Mouse (Mus musculus) stomach, embryonic 15.5 days (tissue): Measurements from ENCODE around the gene Bckdha. TPM values are rescaled to one million over a fixed set of nuclear protein-coding genes. Genes with fewer than 3 reads are reported as not detected.

Experiments used
- ATAC-seq: fragments of 200-750 bp; cut with Nextera tagmentation; 2 replicates; pipeline ENCODE4 v1.8.0; 2017; ENCODE audit warnings: low read depth, moderate number of reproducible peaks, moderate TSS enrichment; ENCODE audit not compliant: insufficient read depth, low FRiP score
- H3K27ac ChIP-seq: fragments of 300-500 bp; sonication (generic); 2 replicates; pipeline ENCODE4 v1.5.1; 2015; ENCODE audit warnings: mild to moderate bottlenecking, inconsistent platforms
- H3K27me3 ChIP-seq: fragments of 300-500 bp; sonication (generic); replicated peaks from 2 replicates; pipeline ENCODE4 v1.6.1; 2015; ENCODE audit warnings: inconsistent platforms
- H3K36me3 ChIP-seq: fragments of 300-500 bp; sonication (generic); 2 replicates; pipeline ENCODE4 v1.6.1; 2015; ENCODE audit warnings: inconsistent platforms
- H3K4me1 ChIP-seq: fragments of 300-500 bp; sonication (generic); 2 replicates; pipeline ENCODE4 v1.6.1; 2015; ENCODE audit warnings: inconsistent platforms
- H3K4me2 ChIP-seq: fragments of 300-500 bp; sonication (generic); 2 replicates; pipeline ENCODE4 v1.6.1; 2015; ENCODE audit warnings: mild to moderate bottlenecking, inconsistent platforms
- H3K4me3 ChIP-seq: fragments of 300-500 bp; sonication (generic); replicated peaks from 2 replicates; pipeline ENCODE4 v1.5.1; 2015; ENCODE audit warnings: inconsistent platforms
- H3K9ac ChIP-seq: fragments of 300-500 bp; sonication (generic); 2 replicates; pipeline ENCODE4 v1.6.1; 2015; ENCODE audit warnings: inconsistent platforms
- H3K9me3 ChIP-seq: fragments of 300-500 bp; sonication (generic); 2 replicates; pipeline ENCODE4 v1.6.1; 2016; ENCODE audit warnings: inconsistent platforms
- WGBS: fragments of 180-500 bp; shearing (Covaris S2); methylation state at CpG from one replicate; pipeline ENCODE4 v1.1.7; 2015; 5-methylcytosine and 5-hydroxymethylcytosine counted together
- polyA plus RNA-seq: library from polyadenylated mRNA; unstranded; fragments of >200 nt; fragmentation: Nextera tagmentation; extraction: Ambion mirVana; gene quantifications from 2 replicates; pipeline ENCODE4 v1.2.1, GENCODE M21; 2015

Gene Bckdha
- polyA plus RNA-seq, 1 experiment from 2014 or later: 54.5 TPM

GRCm38 (mm10) chr7:25632679-25633078, 26.1 kb downstream of the Bckdha start:
- Histone ChIP-seq H3K27ac (no peak overlapping the region), H3K36me3 (peaks cover 11% of the 10 kb centered on the region; the same call in 1 of the 2 replicates), H3K9me3 (no peaks in the 10 kb centered on the region), H3K27me3 (no peaks in the 10 kb centered on the region), H3K4me3 (no peak overlapping the region), H3K9ac (no peak overlapping the region), H3K4me2 (no peak overlapping the region), H3K4me1 (peaks cover 9% of the 10 kb centered on the region)
- 75% methylated on average over 5 of the region's 5 CpGs for WGBS
- no peak for ATAC-seq

GRCm38 (mm10) chr7:25628323-25628620, 30.5 kb downstream of the Bckdha start:
- peak overlapping the region; percentile 48 for H3K4me3 ChIP-seq
- H3K36me3 ChIP-seq: peaks cover 6% of the 10 kb centered on the region; the same call in 1 of the 2 replicates
- WGBS: 50% methylated on average over 8 of the region's 8 CpGs
- H3K27me3 ChIP-seq: no peaks in the 10 kb centered on the region
- H3K4me2 ChIP-seq: peak overlapping the region; percentile 81
- H3K9me3 ChIP-seq: no peaks in the 10 kb centered on the region
- no peak for ATAC-seq
- H3K27ac ChIP-seq: no peak overlapping the region
- H3K9ac ChIP-seq: peak overlapping the region; percentile 63; the same call in 1 of the 2 replicates
- peaks cover 22% of the 10 kb centered on the region for H3K4me1 ChIP-seq

DNA sequence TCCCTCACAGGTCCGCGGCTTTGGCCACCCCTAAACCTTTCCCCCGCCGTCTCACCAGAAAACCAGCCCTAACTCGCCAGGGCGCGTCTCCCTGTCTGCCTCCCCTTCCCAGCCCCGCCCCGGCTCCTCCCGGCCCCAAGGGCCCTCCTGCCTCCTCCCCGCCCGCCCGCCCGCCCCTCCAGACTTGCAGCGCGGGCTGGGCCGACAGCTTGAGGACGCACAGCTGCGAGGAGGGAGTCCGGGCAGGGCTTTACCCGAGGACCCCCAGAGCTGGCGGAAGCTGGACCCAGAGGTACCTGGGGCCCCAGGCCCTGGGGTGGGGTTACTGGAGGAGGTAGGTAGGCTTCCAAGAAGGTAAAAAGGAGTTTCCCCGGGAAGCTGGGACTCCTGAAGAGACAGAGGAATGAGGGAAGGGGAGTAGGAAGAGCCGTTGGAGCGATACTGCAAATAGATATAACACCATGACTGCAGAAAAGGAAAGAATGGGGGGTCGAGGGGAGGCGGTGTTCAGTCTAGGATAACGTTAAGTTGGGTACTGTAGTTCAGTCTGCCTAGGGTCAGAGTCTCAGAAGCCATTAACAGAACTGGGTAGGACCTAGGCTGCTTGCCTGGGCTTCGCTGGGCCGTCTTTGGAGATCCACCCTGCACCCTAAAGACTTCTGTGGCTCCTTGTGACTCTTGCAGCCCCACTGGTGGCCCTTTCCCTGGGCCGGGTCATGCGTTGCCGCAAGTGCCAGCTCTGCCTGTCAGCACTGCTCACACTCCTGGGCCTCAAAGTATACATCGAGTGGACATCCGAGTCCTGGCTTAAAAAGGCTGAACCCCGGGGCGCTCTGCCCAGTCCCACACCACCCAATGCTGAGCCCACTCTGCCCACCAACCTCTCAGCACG, 31.1 kb downstream of the Bckdha start:
- H3K9me3 ChIP-seq: no peaks in the 10 kb centered on the region
- peak overlapping the region; percentile 83 for H3K27ac ChIP-seq
- peak overlapping the region; percentile 63 for H3K9ac ChIP-seq
- peak overlapping the region; percentile 81 for H3K4me2 ChIP-seq
- ATAC-seq: peak; percentile 83
- peaks cover 6% of the 10 kb centered on the region; the same call in 1 of the 2 replicates for H3K36me3 ChIP-seq
- WGBS: 13% methylated on average over 38 of the region's 38 CpGs
- no peaks in the 10 kb centered on the region for H3K27me3 ChIP-seq
- peak overlapping the region; percentile 48 for H3K4me3 ChIP-seq
- peaks cover 22% of the 10 kb centered on the region for H3K4me1 ChIP-seq

GRCm38 (mm10) chr7:25626509-25627430, 32.0 kb downstream of the Bckdha start, which contains the start of gene B3gnt8:
TSS of gene B3gnt8 (plus strand) at chr7:25626654.
- Histone ChIP-seq H3K27me3 (no peaks in the 10 kb centered on the region), H3K4me3 (peak within 1 kb of the TSS; percentile 48), H3K36me3 (0 out of 2 replicates have a peak, but pooled peaks cover 11% of the 10 kb centered on the region), H3K4me1 (peaks cover 22% of the 10 kb centered on the region), H3K9me3 (no peaks in the 10 kb centered on the region), H3K9ac (peak within 1 kb of the TSS; percentile 63), H3K4me2 (peak within 1 kb of the TSS; percentile 81), H3K27ac (peak within 1 kb of the TSS; percentile 83)
- 8% methylated on average over 29 of the region's 29 CpGs for WGBS
- peak; percentile 56 for ATAC-seq

DNA sequence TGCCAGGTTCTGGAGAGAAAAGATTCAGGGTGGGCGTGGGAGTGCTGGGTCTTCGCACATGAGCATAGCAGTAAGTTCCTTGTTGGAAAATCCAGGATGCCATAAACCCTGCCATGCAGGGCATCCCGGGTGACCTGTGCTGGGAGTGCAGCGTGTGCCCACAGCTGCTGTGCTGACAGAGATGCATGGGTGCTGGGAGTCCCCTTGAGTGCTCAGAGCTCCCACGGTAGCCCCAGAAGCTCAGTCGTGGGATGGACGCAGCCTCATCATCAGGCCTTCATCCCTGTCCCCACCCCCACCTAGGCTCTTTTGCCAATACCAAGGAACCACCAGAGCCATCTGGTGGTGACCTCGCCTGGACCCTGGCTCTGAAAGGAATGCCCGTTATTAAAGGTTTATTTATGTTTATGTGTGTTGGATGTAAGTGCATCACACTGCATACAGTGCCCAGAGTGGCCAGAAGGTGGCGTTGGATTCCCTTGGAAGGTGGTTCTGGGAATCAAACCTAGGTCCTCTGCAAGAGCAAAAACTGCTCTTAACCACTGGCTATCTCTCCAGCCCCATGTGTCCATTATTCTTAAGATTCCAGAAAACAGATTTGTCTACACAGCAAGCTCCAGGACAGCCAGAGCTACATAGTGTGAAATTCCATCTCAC, 33.1 kb downstream of the Bckdha start:
- Histone ChIP-seq H3K36me3 (peaks cover 16% of the 10 kb centered on the region; the same call in 1 of the 2 replicates), H3K4me2 (no peak overlapping the region), H3K27ac (peak overlapping the region; percentile 83), H3K4me3 (no peak overlapping the region), H3K27me3 (no peaks in the 10 kb centered on the region), H3K4me1 (peaks cover 22% of the 10 kb centered on the region), H3K9me3 (no peaks in the 10 kb centered on the region), H3K9ac (no peak overlapping the region)
- WGBS: 72% methylated on average over 10 of the region's 10 CpGs
- ATAC-seq: no peak

- Histone ChIP-seq H3K4me2 (no peak overlapping the region), H3K36me3 (peaks cover 15% of the 10 kb centered on the region; the same call in 1 of the 2 replicates), H3K4me1 (peaks cover 25% of the 10 kb centered on the region), H3K9me3 (no peaks in the 10 kb centered on the region), H3K27ac (no peak overlapping the region; the same call in 1 of the 2 replicates), H3K27me3 (no peaks in the 10 kb centered on the region), H3K4me3 (no peak overlapping the region), H3K9ac (no peak overlapping the region)
- no peak for ATAC-seq
- WGBS: 65% methylated on average over 5 of the region's 5 CpGs
Observed at GRCm38 (mm10) chr7:25624851-25625250, 33.9 kb downstream of the Bckdha start.

- Histone ChIP-seq H3K27me3 (no peaks in the 10 kb centered on the region), H3K9me3 (no peaks in the 10 kb centered on the region), H3K9ac (no peak overlapping the region), H3K4me1 (peaks cover 30% of the 10 kb centered on the region), H3K36me3 (peaks cover 10% of the 10 kb centered on the region; the same call in 1 of the 2 replicates), H3K4me3 (no peak overlapping the region), H3K4me2 (no peak overlapping the region), H3K27ac (no peak overlapping the region)
- 90% methylated on average over 11 of the region's 11 CpGs for WGBS
- ATAC-seq: no peak
Observed at GRCm38 (mm10) chr7:25623857-25624370, 34.9 kb downstream of the Bckdha start.

DNA sequence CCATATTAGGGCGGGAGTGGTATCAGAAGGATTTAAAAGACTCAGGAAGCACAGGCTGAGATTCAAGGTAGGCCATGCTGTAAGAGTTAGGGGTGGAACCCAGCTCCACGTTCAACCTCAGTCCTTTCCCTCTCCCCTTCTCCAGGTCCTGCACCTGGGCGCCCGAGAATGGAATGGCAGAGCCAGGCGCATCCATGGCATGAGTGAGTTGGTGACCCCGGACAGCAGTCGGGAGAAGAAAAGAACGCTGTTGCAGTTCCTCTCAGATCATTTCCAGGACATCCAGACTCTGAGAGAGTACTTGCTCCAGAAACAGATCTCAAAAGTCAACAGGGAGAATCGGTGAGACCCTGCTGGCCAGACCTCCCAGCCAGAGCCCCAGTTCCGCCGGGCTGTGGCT, 38.0 kb downstream of the Bckdha start:
- Histone ChIP-seq H3K27me3 (no peaks in the 10 kb centered on the region), H3K4me1 (peaks cover 9% of the 10 kb centered on the region), H3K9ac (no peak overlapping the region), H3K27ac (no peak overlapping the region), H3K9me3 (no peaks in the 10 kb centered on the region), H3K4me3 (no peak overlapping the region), H3K36me3 (peaks cover 10% of the 10 kb centered on the region; the same call in 1 of the 2 replicates), H3K4me2 (no peak overlapping the region)
- no peak for ATAC-seq
- WGBS: 88% methylated on average over 11 of the region's 11 CpGs

- Histone ChIP-seq H3K4me2 (peak overlapping the region; percentile 75), H3K9ac (no peak overlapping the region), H3K4me1 (peaks cover 9% of the 10 kb centered on the region), H3K4me3 (peak overlapping the region; percentile 59), H3K27ac (no peak overlapping the region), H3K9me3 (no peaks in the 10 kb centered on the region), H3K36me3 (peaks cover 10% of the 10 kb centered on the region; the same call in 1 of the 2 replicates), H3K27me3 (no peaks in the 10 kb centered on the region)
- 85% methylated on average over 5 of the region's 5 CpGs for WGBS
- no peak for ATAC-seq
Observed at GRCm38 (mm10) chr7:25620101-25620500, 38.7 kb downstream of the Bckdha start.

GRCm38 (mm10) chr7:25619722-25619991, 39.1 kb downstream of the Bckdha start:
- H3K9me3 ChIP-seq: no peaks in the 10 kb centered on the region
- H3K36me3 ChIP-seq: peaks cover 10% of the 10 kb centered on the region; the same call in 1 of the 2 replicates
- H3K27ac ChIP-seq: 0 out of 2 replicates have a peak overlapping the region, but pooled peaks have one; percentile 9
- no peaks in the 10 kb centered on the region for H3K27me3 ChIP-seq
- no peak for ATAC-seq
- H3K4me3 ChIP-seq: peak overlapping the region; percentile 59
- peak overlapping the region; percentile 45; the same call in 1 of the 2 replicates for H3K9ac ChIP-seq
- peaks cover 9% of the 10 kb centered on the region for H3K4me1 ChIP-seq
- WGBS: 24% methylated on average over 5 of the region's 5 CpGs
- H3K4me2 ChIP-seq: peak overlapping the region; percentile 75
